Mouse (Mus musculus) kidney, postnatal 0 days (tissue): Measurements from ENCODE around the gene Asb17. TPM values are rescaled to one million over a fixed set of nuclear protein-coding genes. Genes with fewer than 3 reads are reported as not detected.

Experiments used
- ATAC-seq: fragments of 200-750 bp; cut with Nextera tagmentation; replicated peaks from 2 replicates; pipeline ENCODE4 v1.8.0; 2017; ENCODE audit warnings: low read depth, moderate number of reproducible peaks, moderate TSS enrichment, moderate library complexity; ENCODE audit not compliant: low FRiP score
- DNase-seq: peaks from one replicate; pipeline ENCODE4 v3.0.0-alpha.2; 2016; ENCODE audit warnings: low spot score
- H3K27ac ChIP-seq: fragments of 300-500 bp; sonication (generic); 2 replicates; pipeline ENCODE4 v1.5.1; 2014; ENCODE audit warnings: mild to moderate bottlenecking
- H3K27me3 ChIP-seq: fragments of 300-500 bp; sonication (generic); 2 replicates; pipeline ENCODE4 v1.6.1; 2014; ENCODE audit warnings: low read length, mixed read lengths; ENCODE audit not compliant: insufficient read depth
- H3K36me3 ChIP-seq: fragments of 300-500 bp; sonication (generic); 2 replicates; pipeline ENCODE4 v1.6.1; 2014; ENCODE audit warnings: low read length, mixed read lengths; ENCODE audit not compliant: insufficient read depth
- H3K4me1 ChIP-seq: fragments of 300-500 bp; sonication (generic); replicated peaks from 2 replicates; pipeline ENCODE4 v1.6.1; 2014; ENCODE audit warnings: antibody characterized with exemption, low read length, mixed read lengths; ENCODE audit not compliant: insufficient read depth
- H3K4me2 ChIP-seq: fragments of 300-500 bp; sonication (generic); 2 replicates; pipeline ENCODE4 v1.6.1; 2014; ENCODE audit warnings: mild to moderate bottlenecking, low read length, moderate library complexity, mixed read lengths
- H3K4me3 ChIP-seq: fragments of 300-500 bp; sonication (generic); replicated peaks from 2 replicates; pipeline ENCODE4 v1.5.1; 2014; ENCODE audit warnings: low read depth, low read length
- H3K9ac ChIP-seq: fragments of 300-500 bp; sonication (generic); 2 replicates; pipeline ENCODE4 v1.6.1; 2014; ENCODE audit warnings: low read depth, low read length
- H3K9me3 ChIP-seq: fragments of 300-500 bp; sonication (generic); replicated peaks from 2 replicates; pipeline ENCODE4 v1.6.1; 2016; ENCODE audit warnings: low read length, inconsistent platforms, mixed read lengths
- CTCF ChIP-seq: IDR thresholded peaks from 2 replicates; pipeline ENCODE4 v1.5.1; 2016; ENCODE audit warnings: antibody characterized with exemption, low read depth, mild to moderate bottlenecking, moderate library complexity
- WGBS: fragments of 180-500 bp; shearing (Covaris S2); extraction: QIAGEN DNeasy Blood & Tissue Kit; methylation state at CpG from one replicate; pipeline ENCODE4 v1.1.7; 2014; 5-methylcytosine and 5-hydroxymethylcytosine counted together
- polyA plus RNA-seq: library from polyadenylated mRNA; unstranded; fragments of >200 nt; fragmentation: Nextera tagmentation; extraction: Ambion mirVana; gene quantifications from 2 replicates; pipeline ENCODE4 v1.2.1, GENCODE M21; 2015

Gene Asb17
- polyA plus RNA-seq, 1 experiment from 2014 or later: not detected

GRCm38 (mm10) chr3:153867149-153868136 is 23.4 kb downstream of the Asb17 start:
- Histone ChIP-seq H3K9ac (no peak overlapping the region), H3K27ac (no peak overlapping the region), H3K4me2 (no peak overlapping the region), H3K4me3 (no peak overlapping the region), H3K4me1 (no peaks in the 10 kb centered on the region), H3K27me3 (no peaks in the 10 kb centered on the region), H3K9me3 (no peaks in the 10 kb centered on the region), H3K36me3 (no peaks in the 10 kb centered on the region)
- ATAC-seq (no peak), DNase-seq (peak; percentile 26)
- WGBS: 64% methylated on average over 14 of the region's 14 CpGs
- TF ChIP-seq CTCF: peak; percentile 60

GRCm38 (mm10) chr3:153871396-153871795 is 27.4 kb downstream of the Asb17 start:
- ATAC-seq: 0 out of 2 replicates have a peak, but pooled peaks have one; percentile 40
- no peak for TF ChIP-seq CTCF
- no peaks in the 10 kb centered on the region for H3K36me3 ChIP-seq
- H3K27me3 ChIP-seq: no peaks in the 10 kb centered on the region
- no peaks in the 10 kb centered on the region for H3K4me1 ChIP-seq
- no peak overlapping the region for H3K4me2 ChIP-seq
- WGBS: 63% methylated on average over 5 of the region's 5 CpGs
- DNase-seq: no peak
- H3K27ac ChIP-seq: no peak overlapping the region
- no peak overlapping the region for H3K4me3 ChIP-seq
- H3K9me3 ChIP-seq: no peaks in the 10 kb centered on the region
- H3K9ac ChIP-seq: no peak overlapping the region

GRCm38 (mm10) chr3:153886296-153886695 is 42.3 kb downstream of the Asb17 start:
- Histone ChIP-seq H3K4me2 (no peak overlapping the region), H3K4me3 (no peak overlapping the region), H3K27me3 (no peaks in the 10 kb centered on the region), H3K4me1 (no peaks in the 10 kb centered on the region), H3K27ac (no peak overlapping the region), H3K36me3 (no peaks in the 10 kb centered on the region), H3K9ac (no peak overlapping the region), H3K9me3 (no peaks in the 10 kb centered on the region)
- no peak for ATAC-seq
- TF ChIP-seq CTCF: peak; percentile 35; the same call in 1 of the 2 replicates
- no peak for DNase-seq

- Histone ChIP-seq H3K9me3 (no peaks in the 10 kb centered on the region), H3K4me2 (no peak overlapping the region), H3K4me3 (no peak overlapping the region), H3K4me1 (no peaks in the 10 kb centered on the region), H3K27me3 (no peaks in the 10 kb centered on the region), H3K36me3 (no peaks in the 10 kb centered on the region), H3K27ac (no peak overlapping the region), H3K9ac (no peak overlapping the region)
- 71% methylated on average over 6 of the region's 6 CpGs for WGBS
- DNase-seq: no peak
- ATAC-seq: no peak
- no peak for TF ChIP-seq CTCF
Observed at GRCm38 (mm10) chr3:153888141-153888540, 44.1 kb downstream of the Asb17 start.

GRCm38 (mm10) chr3:153889188-153889781 is 45.3 kb downstream of the Asb17 start:
- no peak for TF ChIP-seq CTCF

GRCm38 (mm10) chr3:153895454-153895853 is 51.4 kb downstream of the Asb17 start:
- Histone ChIP-seq H3K27me3 (no peaks in the 10 kb centered on the region), H3K4me3 (no peak overlapping the region), H3K36me3 (no peaks in the 10 kb centered on the region), H3K27ac (no peak overlapping the region), H3K9me3 (no peaks in the 10 kb centered on the region), H3K4me2 (no peak overlapping the region), H3K4me1 (no peaks in the 10 kb centered on the region), H3K9ac (no peak overlapping the region)
- no peak for TF ChIP-seq CTCF
- WGBS: 77% methylated on average over 3 of the region's 3 CpGs
- DNase-seq (no peak), ATAC-seq (no peak)

More at GRCm38 (mm10) chr3:153889188-153889781, 45.3 kb downstream of the Asb17 start:
- Histone ChIP-seq H3K4me2 (no peak overlapping the region), H3K27ac (no peak overlapping the region), H3K36me3 (no peaks in the 10 kb centered on the region), H3K9ac (no peak overlapping the region), H3K27me3 (no peaks in the 10 kb centered on the region), H3K4me1 (no peaks in the 10 kb centered on the region), H3K9me3 (no peaks in the 10 kb centered on the region), H3K4me3 (no peak overlapping the region)
- no peak for DNase-seq
- WGBS: 71% methylated on average over 7 of the region's 8 CpGs
- ATAC-seq: no peak
